Mouse (Mus musculus) liver, embryonic 13.5 days (tissue): Measurements from ENCODE around the gene Ppp4r3a. TPM values are rescaled to one million over a fixed set of nuclear protein-coding genes. Genes with fewer than 3 reads are reported as not detected.
A peak's percentile ranks its signal among the peaks of the same experiment; 100 is the strongest.

Experiments
- ATAC-seq: fragments of 200-750 bp; cut with Nextera tagmentation; 2 replicates; pipeline ENCODE4 v1.8.0; 2017; ENCODE audit warnings: low read depth, mild to moderate bottlenecking, moderate number of reproducible peaks, moderate library complexity
- DNase-seq: peaks from one replicate; pipeline ENCODE4 v3.0.0; 2022
- H3K27ac ChIP-seq: fragments of 300-500 bp; sonication (generic); 2 replicates; pipeline ENCODE4 v1.5.1; 2015; ENCODE audit warnings: moderate library complexity, mild to moderate bottlenecking, inconsistent platforms
- H3K27me3 ChIP-seq: fragments of 300-500 bp; sonication (generic); 2 replicates; pipeline ENCODE4 v1.6.1; 2015; ENCODE audit warnings: mild to moderate bottlenecking, inconsistent platforms
- H3K36me3 ChIP-seq: fragments of 300-500 bp; sonication (generic); 2 replicates; pipeline ENCODE4 v1.6.1; 2015; ENCODE audit warnings: mild to moderate bottlenecking, inconsistent platforms
- H3K4me1 ChIP-seq: fragments of 300-500 bp; sonication (generic); replicated peaks from 2 replicates; pipeline ENCODE4 v1.6.1; 2015; ENCODE audit warnings: inconsistent platforms
- H3K4me2 ChIP-seq: fragments of 300-500 bp; sonication (generic); 2 replicates; pipeline ENCODE4 v1.6.1; 2015; ENCODE audit warnings: inconsistent platforms, mild to moderate bottlenecking, moderate library complexity
- H3K4me3 ChIP-seq: fragments of 300-500 bp; sonication (generic); replicated peaks from 2 replicates; pipeline ENCODE4 v1.5.1; 2015; ENCODE audit warnings: mild to moderate bottlenecking, inconsistent platforms
- H3K9ac ChIP-seq: fragments of 300-500 bp; sonication (generic); 2 replicates; pipeline ENCODE4 v1.6.1; 2015; ENCODE audit warnings: mild to moderate bottlenecking, inconsistent platforms
- H3K9me3 ChIP-seq: fragments of 300-500 bp; sonication (generic); replicated peaks from 2 replicates; pipeline ENCODE4 v1.6.1; 2016; ENCODE audit warnings: inconsistent platforms
- WGBS: fragments of 180-500 bp; shearing (Covaris S2); methylation state at CpG from one replicate; pipeline ENCODE4 v1.1.7; 2015; ENCODE audit not compliant: insufficient replicate concordance; 5-methylcytosine and 5-hydroxymethylcytosine counted together
- polyA plus RNA-seq: library from polyadenylated mRNA; unstranded; fragments of >200 nt; fragmentation: Nextera tagmentation; extraction: Ambion mirVana; gene quantifications from 2 replicates; pipeline ENCODE4 v1.2.1, GENCODE M21; 2015

Ppp4r3a gene
- polyA plus RNA-seq, 1 experiment from 2014 or later: 19.1 TPM

GRCm38 (mm10) chr12:101027451-101028246 is 55.9 kb downstream of the Ppp4r3a start:
- H3K9me3 ChIP-seq: no peaks in the 10 kb centered on the region
- peak overlapping the region; percentile 99 for H3K4me2 ChIP-seq
- peak overlapping the region; percentile 98 for H3K9ac ChIP-seq
- peak overlapping the region; percentile 94 for H3K27ac ChIP-seq
- 3% methylated on average over 19 of the region's 19 CpGs for WGBS
- DNase-seq (no peak), ATAC-seq (no peak)
- peak overlapping the region; percentile 92 for H3K4me3 ChIP-seq
- peaks cover 62% of the 10 kb centered on the region for H3K4me1 ChIP-seq
- H3K36me3 ChIP-seq: peaks cover 11% of the 10 kb centered on the region; the same call in 1 of the 2 replicates
- no peaks in the 10 kb centered on the region for H3K27me3 ChIP-seq

GRCm38 (mm10) chr12:101026946-101027345 is 56.6 kb downstream of the Ppp4r3a start:
- H3K4me2 ChIP-seq: peak overlapping the region; percentile 99
- DNase-seq: no peak
- no peak for ATAC-seq
- peaks cover 62% of the 10 kb centered on the region for H3K4me1 ChIP-seq
- H3K4me3 ChIP-seq: peak overlapping the region; percentile 92
- peak overlapping the region; percentile 98 for H3K9ac ChIP-seq
- 33% methylated on average over 14 of the region's 14 CpGs for WGBS
- no peaks in the 10 kb centered on the region for H3K27me3 ChIP-seq
- no peaks in the 10 kb centered on the region for H3K9me3 ChIP-seq
- peak overlapping the region; percentile 94 for H3K27ac ChIP-seq
- H3K36me3 ChIP-seq: peaks cover 18% of the 10 kb centered on the region

- Histone ChIP-seq H3K4me3 (peak overlapping the region; percentile 92), H3K4me2 (peak overlapping the region; percentile 99), H3K4me1 (peaks cover 62% of the 10 kb centered on the region), H3K27ac (peak overlapping the region; percentile 94), H3K36me3 (peaks cover 22% of the 10 kb centered on the region), H3K9ac (peak overlapping the region; percentile 98), H3K9me3 (no peaks in the 10 kb centered on the region), H3K27me3 (no peaks in the 10 kb centered on the region)
- DNase-seq (no peak), ATAC-seq (no peak)
- 30% methylated on average over 7 of the region's 7 CpGs for WGBS
These were observed 57.0 kb downstream of the Ppp4r3a start for GRCm38 (mm10) chr12:101026518-101026917.

- H3K27ac ChIP-seq: peak overlapping the region; percentile 94
- no peak for ATAC-seq
- H3K9ac ChIP-seq: peak overlapping the region; percentile 98
- peaks cover 27% of the 10 kb centered on the region for H3K36me3 ChIP-seq
- no peaks in the 10 kb centered on the region for H3K9me3 ChIP-seq
- peak overlapping the region; percentile 92 for H3K4me3 ChIP-seq
- H3K4me1 ChIP-seq: peaks cover 62% of the 10 kb centered on the region
- no peak for DNase-seq
- H3K4me2 ChIP-seq: peak overlapping the region; percentile 99
- H3K27me3 ChIP-seq: no peaks in the 10 kb centered on the region
- WGBS: 22% methylated on average over 4 of the region's 4 CpGs
These were observed 57.5 kb downstream of the Ppp4r3a start for GRCm38 (mm10) chr12:101026025-101026424.

GRCm38 (mm10) chr12:101025379-101025778 is 58.1 kb downstream of the Ppp4r3a start:
- Histone ChIP-seq H3K4me2 (peak overlapping the region; percentile 99), H3K27ac (peak overlapping the region; percentile 94), H3K4me1 (peaks cover 63% of the 10 kb centered on the region), H3K27me3 (no peaks in the 10 kb centered on the region), H3K9me3 (no peaks in the 10 kb centered on the region), H3K36me3 (peaks cover 33% of the 10 kb centered on the region), H3K9ac (peak overlapping the region; percentile 98), H3K4me3 (peak overlapping the region; percentile 92)
- ATAC-seq: peak; percentile 84
- DNase-seq: peak; percentile 72
- WGBS: 4% methylated on average over 7 of the region's 7 CpGs

GRCm38 (mm10) chr12:101024824-101025223 is 58.7 kb downstream of the Ppp4r3a start:
- peak overlapping the region; percentile 99 for H3K4me2 ChIP-seq
- WGBS: 40% methylated on average over 8 of the region's 8 CpGs
- peak overlapping the region; percentile 98 for H3K9ac ChIP-seq
- no peak; the same call in 1 of the 2 replicates for ATAC-seq
- no peaks in the 10 kb centered on the region for H3K9me3 ChIP-seq
- H3K27me3 ChIP-seq: no peaks in the 10 kb centered on the region
- H3K27ac ChIP-seq: peak overlapping the region; percentile 94
- H3K4me3 ChIP-seq: peak overlapping the region; percentile 92
- peaks cover 69% of the 10 kb centered on the region for H3K4me1 ChIP-seq
- no peak for DNase-seq
- peaks cover 39% of the 10 kb centered on the region for H3K36me3 ChIP-seq

- DNase-seq (no peak), ATAC-seq (no peak)
- no peak overlapping the region for H3K9ac ChIP-seq
- no peak overlapping the region for H3K27ac ChIP-seq
- no peaks in the 10 kb centered on the region for H3K9me3 ChIP-seq
- H3K27me3 ChIP-seq: no peaks in the 10 kb centered on the region
- no peak overlapping the region for H3K4me3 ChIP-seq
- H3K4me1 ChIP-seq: peaks cover 77% of the 10 kb centered on the region
- peaks cover 42% of the 10 kb centered on the region for H3K36me3 ChIP-seq
- no peak overlapping the region for H3K4me2 ChIP-seq
- WGBS: 82% methylated on average over 11 of the region's 11 CpGs
These were observed 60.4 kb downstream of the Ppp4r3a start for GRCm38 (mm10) chr12:101023143-101023542.

GRCm38 (mm10) chr12:101022353-101022752 is 61.1 kb downstream of the Ppp4r3a start:
- H3K4me2 ChIP-seq: no peak overlapping the region
- H3K36me3 ChIP-seq: peaks cover 42% of the 10 kb centered on the region
- H3K9me3 ChIP-seq: no peaks in the 10 kb centered on the region
- H3K27me3 ChIP-seq: no peaks in the 10 kb centered on the region
- DNase-seq (no peak), ATAC-seq (no peak)
- no peak overlapping the region for H3K9ac ChIP-seq
- H3K4me1 ChIP-seq: peaks cover 77% of the 10 kb centered on the region
- no peak overlapping the region for H3K27ac ChIP-seq
- 88% methylated on average over 8 of the region's 8 CpGs for WGBS
- H3K4me3 ChIP-seq: no peak overlapping the region

GRCm38 (mm10) chr12:101021484-101022226 is 61.8 kb downstream of the Ppp4r3a start:
- Histone ChIP-seq H3K27me3 (no peaks in the 10 kb centered on the region), H3K4me1 (peaks cover 77% of the 10 kb centered on the region), H3K27ac (no peak overlapping the region), H3K4me2 (no peak overlapping the region), H3K9me3 (no peaks in the 10 kb centered on the region), H3K4me3 (no peak overlapping the region), H3K9ac (no peak overlapping the region), H3K36me3 (peaks cover 44% of the 10 kb centered on the region)
- no peak for ATAC-seq
- DNase-seq: no peak
- WGBS: 79% methylated on average over 9 of the region's 9 CpGs

- 90% methylated on average over 15 of the region's 15 CpGs for WGBS
- no peak overlapping the region for H3K4me2 ChIP-seq
- H3K27me3 ChIP-seq: no peaks in the 10 kb centered on the region
- H3K9me3 ChIP-seq: no peaks in the 10 kb centered on the region
- H3K4me3 ChIP-seq: no peak overlapping the region
- DNase-seq (no peak), ATAC-seq (no peak)
- H3K27ac ChIP-seq: no peak overlapping the region
- no peak overlapping the region for H3K9ac ChIP-seq
- peaks cover 77% of the 10 kb centered on the region for H3K4me1 ChIP-seq
- H3K36me3 ChIP-seq: peaks cover 44% of the 10 kb centered on the region
These were observed 63.1 kb downstream of the Ppp4r3a start for GRCm38 (mm10) chr12:101020210-101021015.

- ATAC-seq (no peak), DNase-seq (no peak)
- H3K27ac ChIP-seq: no peak overlapping the region
- H3K4me1 ChIP-seq: peaks cover 77% of the 10 kb centered on the region
- H3K27me3 ChIP-seq: no peaks in the 10 kb centered on the region
- no peak overlapping the region for H3K4me3 ChIP-seq
- H3K9me3 ChIP-seq: no peaks in the 10 kb centered on the region
- H3K9ac ChIP-seq: no peak overlapping the region
- H3K36me3 ChIP-seq: peaks cover 44% of the 10 kb centered on the region
- WGBS: 85% methylated on average over 7 of the region's 7 CpGs
- no peak overlapping the region for H3K4me2 ChIP-seq
These were observed 64.1 kb downstream of the Ppp4r3a start for GRCm38 (mm10) chr12:101019443-101019842.
